Mouse (Mus musculus): ENCODE measurements around the gene Laptm5. TPM values are rescaled to one million over a fixed set of nuclear protein-coding genes. Genes with fewer than 3 reads are reported as not detected.

The Laptm5 gene
- polyA plus RNA-seq, 1 experiment from 2014 or later = 34.0 TPM

- TF ChIP-seq EP300 (optimal IDR thresholded peaks at IDR 0.05) (no peak), CTCF (IDR thresholded peaks at IDR 0.05; ENCODE audit: low read depth) (no peak)
- WGBS = 63% methylated on average over 7 of the region's 7 CpGs
- no peaks in the 10 kb centered on the region for H3K36me3 ChIP-seq (ENCODE audit: control insufficient read depth, insufficient read depth, low read length)
- H3K27ac ChIP-seq (replicated peaks) = no peak overlapping the region
- no peaks in the 10 kb centered on the region for H3K27me3 ChIP-seq (ENCODE audit: control insufficient read depth, insufficient read depth, low read length)
- no peak overlapping the region for H3K4me3 ChIP-seq (ENCODE audit: low read depth, low read length)
- no peak for ATAC-seq (ENCODE audit: low FRiP score, low TSS enrichment)
- DNase-seq (ENCODE audit: low spot score) = no peak
- H3K4me1 ChIP-seq (replicated peaks; ENCODE audit: control insufficient read depth, insufficient read depth) = no peaks in the 10 kb centered on the region
- H3K9me3 ChIP-seq (ENCODE audit: control insufficient read depth, low read length) = no peaks in the 10 kb centered on the region
- no peak overlapping the region for H3K4me2 ChIP-seq (replicated peaks; ENCODE audit: low read depth)
- H3K9ac ChIP-seq (ENCODE audit: low read length) = no peak overlapping the region
Measured at GRCm38 (mm10) chr4:130900746-130901145, 12.2 kb upstream of the Laptm5 start.

GRCm38 (mm10) chr4:130902289-130902781 is 10.6 kb upstream of the Laptm5 start:
- TF ChIP-seq EP300 (optimal IDR thresholded peaks at IDR 0.05) (no peak), CTCF (IDR thresholded peaks at IDR 0.05; ENCODE audit: low read depth) (no peak)
- Histone ChIP-seq H3K36me3 (ENCODE audit: control insufficient read depth, insufficient read depth, low read length) (no peaks in the 10 kb centered on the region), H3K4me2 (replicated peaks; ENCODE audit: low read depth) (no peak overlapping the region), H3K4me1 (replicated peaks; ENCODE audit: control insufficient read depth, insufficient read depth) (no peaks in the 10 kb centered on the region), H3K27me3 (ENCODE audit: control insufficient read depth, insufficient read depth, low read length) (no peaks in the 10 kb centered on the region), H3K9me3 (ENCODE audit: control insufficient read depth, low read length) (no peaks in the 10 kb centered on the region), H3K27ac (replicated peaks) (no peak overlapping the region), H3K4me3 (ENCODE audit: low read depth, low read length) (no peak overlapping the region), H3K9ac (ENCODE audit: low read length) (no peak overlapping the region)
- WGBS = 38% methylated on average over 8 of the region's 8 CpGs
- ATAC-seq (ENCODE audit: low FRiP score, low TSS enrichment) (no peak), DNase-seq (ENCODE audit: low spot score) (no peak)

GRCm38 (mm10) chr4:130905025-130905424 is 7.9 kb upstream of the Laptm5 start:
- DNase-seq (ENCODE audit: low spot score) (no peak), ATAC-seq (ENCODE audit: low FRiP score, low TSS enrichment) (no peak)
- Histone ChIP-seq H3K9me3 (ENCODE audit: control insufficient read depth, low read length) (no peaks in the 10 kb centered on the region), H3K4me3 (ENCODE audit: low read depth, low read length) (no peak overlapping the region), H3K4me2 (replicated peaks; ENCODE audit: low read depth) (no peak overlapping the region), H3K36me3 (ENCODE audit: control insufficient read depth, insufficient read depth, low read length) (no peaks in the 10 kb centered on the region), H3K27me3 (ENCODE audit: control insufficient read depth, insufficient read depth, low read length) (no peaks in the 10 kb centered on the region), H3K4me1 (replicated peaks; ENCODE audit: control insufficient read depth, insufficient read depth) (no peaks in the 10 kb centered on the region), H3K9ac (ENCODE audit: low read length) (no peak overlapping the region), H3K27ac (replicated peaks) (no peak overlapping the region)
- TF ChIP-seq EP300 (optimal IDR thresholded peaks at IDR 0.05) = no peak
- no peak for TF ChIP-seq CTCF (IDR thresholded peaks at IDR 0.05; ENCODE audit: low read depth)
- WGBS = 65% methylated on average over 7 of the region's 7 CpGs

- DNase-seq (ENCODE audit: low spot score) (no peak), ATAC-seq (ENCODE audit: low FRiP score, low TSS enrichment) (no peak)
- H3K36me3 ChIP-seq (ENCODE audit: control insufficient read depth, insufficient read depth, low read length) = no peaks in the 10 kb centered on the region
- no peak overlapping the region for H3K9ac ChIP-seq (ENCODE audit: low read length)
- no peaks in the 10 kb centered on the region for H3K27me3 ChIP-seq (ENCODE audit: control insufficient read depth, insufficient read depth, low read length)
- no peak overlapping the region for H3K4me3 ChIP-seq (ENCODE audit: low read depth, low read length)
- no peaks in the 10 kb centered on the region for H3K9me3 ChIP-seq (ENCODE audit: control insufficient read depth, low read length)
- H3K4me2 ChIP-seq (replicated peaks; ENCODE audit: low read depth) = no peak overlapping the region
- TF ChIP-seq CTCF (IDR thresholded peaks at IDR 0.05; ENCODE audit: low read depth) (no peak), EP300 (optimal IDR thresholded peaks at IDR 0.05) (no peak)
- no peak overlapping the region for H3K27ac ChIP-seq (replicated peaks)
- WGBS = 75% methylated on average over 6 of the region's 6 CpGs
- H3K4me1 ChIP-seq (replicated peaks; ENCODE audit: control insufficient read depth, insufficient read depth) = no peaks in the 10 kb centered on the region
Measured at GRCm38 (mm10) chr4:130905882-130906281, 7.0 kb upstream of the Laptm5 start.

GRCm38 (mm10) chr4:130906296-130906695 is 6.6 kb upstream of the Laptm5 start:
- WGBS = 38% methylated on average over 8 of the region's 8 CpGs
- no peak for DNase-seq (ENCODE audit: low spot score)
- Histone ChIP-seq H3K9ac (ENCODE audit: low read length) (no peak overlapping the region), H3K27me3 (ENCODE audit: control insufficient read depth, insufficient read depth, low read length) (no peaks in the 10 kb centered on the region), H3K4me1 (replicated peaks; ENCODE audit: control insufficient read depth, insufficient read depth) (no peaks in the 10 kb centered on the region), H3K9me3 (ENCODE audit: control insufficient read depth, low read length) (no peaks in the 10 kb centered on the region), H3K4me3 (ENCODE audit: low read depth, low read length) (no peak overlapping the region), H3K27ac (replicated peaks) (no peak overlapping the region), H3K36me3 (ENCODE audit: control insufficient read depth, insufficient read depth, low read length) (no peaks in the 10 kb centered on the region), H3K4me2 (replicated peaks; ENCODE audit: low read depth) (no peak overlapping the region)
- TF ChIP-seq EP300 (optimal IDR thresholded peaks at IDR 0.05) (no peak), CTCF (IDR thresholded peaks at IDR 0.05; ENCODE audit: low read depth) (no peak)
- ATAC-seq (ENCODE audit: low FRiP score, low TSS enrichment) = no peak

GRCm38 (mm10) chr4:130907200-130908069 is 5.5 kb upstream of the Laptm5 start:
- H3K27me3 ChIP-seq (ENCODE audit: control insufficient read depth, insufficient read depth, low read length) = no peaks in the 10 kb centered on the region
- no peak overlapping the region for H3K4me3 ChIP-seq (ENCODE audit: low read depth, low read length)
- no peak overlapping the region for H3K4me2 ChIP-seq (replicated peaks; ENCODE audit: low read depth)
- no peak for DNase-seq (ENCODE audit: low spot score)
- H3K4me1 ChIP-seq (replicated peaks; ENCODE audit: control insufficient read depth, insufficient read depth) = no peaks in the 10 kb centered on the region
- no peaks in the 10 kb centered on the region for H3K9me3 ChIP-seq (ENCODE audit: control insufficient read depth, low read length)
- H3K27ac ChIP-seq (replicated peaks) = no peak overlapping the region
- 78% methylated on average over 19 of the region's 19 CpGs for WGBS
- no peak overlapping the region for H3K9ac ChIP-seq (ENCODE audit: low read length)
- ATAC-seq (ENCODE audit: low FRiP score, low TSS enrichment) = no peak
- no peaks in the 10 kb centered on the region for H3K36me3 ChIP-seq (ENCODE audit: control insufficient read depth, insufficient read depth, low read length)
- TF ChIP-seq CTCF (IDR thresholded peaks at IDR 0.05; ENCODE audit: low read depth) (no peak), EP300 (optimal IDR thresholded peaks at IDR 0.05) (no peak)
